Mouse (Mus musculus): ENCODE measurements at regions not wholly inside any gene's neighbourhood (a gene's known extent, or its start where the extent isn't known, plus 50 kb on each side); places are given as distances from the start of the nearest gene placed in this dataset.

DNA sequence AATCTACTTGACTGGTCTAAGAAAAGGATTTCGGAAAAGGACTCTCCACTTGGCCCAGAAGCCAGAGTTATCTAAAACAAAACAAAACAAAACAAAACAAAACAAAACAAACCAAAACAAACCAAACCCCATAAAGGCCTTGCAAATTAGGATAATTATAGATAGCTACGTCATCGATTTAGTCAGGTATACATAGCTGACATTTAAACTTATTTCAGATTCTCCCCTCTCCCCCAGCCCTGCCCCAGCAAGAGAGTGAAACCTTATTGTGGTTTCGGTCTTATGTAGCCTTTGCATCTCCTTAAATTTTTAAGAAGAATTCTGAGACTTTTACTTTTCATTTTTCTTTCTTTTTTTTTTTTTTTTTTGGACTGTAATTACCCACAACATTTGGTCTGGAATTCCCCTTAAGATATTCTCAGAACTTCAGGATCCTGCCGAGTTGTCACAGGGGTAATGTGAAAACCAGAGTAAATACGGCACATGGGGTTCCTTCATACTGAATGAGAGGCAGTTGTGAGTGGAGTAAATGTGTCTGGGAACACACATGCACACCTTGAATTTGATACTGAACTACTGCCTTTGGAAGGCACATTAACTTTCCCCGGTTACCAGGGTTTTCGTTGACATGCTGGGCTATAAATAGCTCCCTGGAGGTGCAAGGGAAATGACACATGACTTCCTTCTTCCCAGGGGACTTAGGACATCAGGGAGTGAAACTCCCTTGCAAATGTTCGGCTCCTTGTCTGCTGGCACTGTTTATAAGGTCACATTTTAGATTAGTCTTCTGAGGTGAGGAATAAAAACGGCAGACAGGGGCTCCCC is 94.8 kb upstream of the Rap1b start:
- no peak for DNase-seq (ENCODE audit: low read depth)

DNA sequence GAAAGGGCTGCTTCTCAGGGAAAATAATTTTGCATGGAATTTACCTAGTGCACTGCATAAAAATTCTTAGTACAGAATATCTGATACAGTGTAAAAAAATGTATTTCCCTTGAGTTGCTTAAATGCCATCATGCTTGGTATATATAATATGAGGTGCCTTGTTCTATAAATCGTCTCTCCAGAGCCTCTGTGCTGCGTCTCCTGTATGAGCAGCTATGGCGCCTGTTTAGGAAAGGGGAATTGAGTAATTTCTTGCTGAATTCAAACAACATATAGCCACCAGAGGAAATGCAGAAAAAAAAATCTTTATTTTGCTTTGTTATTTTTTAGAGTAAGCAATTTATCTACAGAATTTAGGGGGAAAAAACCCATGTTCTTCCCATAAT is 95.4 kb upstream of the Rap1b start:
- DNase-seq (ENCODE audit: low read depth), result no peak

DNA sequence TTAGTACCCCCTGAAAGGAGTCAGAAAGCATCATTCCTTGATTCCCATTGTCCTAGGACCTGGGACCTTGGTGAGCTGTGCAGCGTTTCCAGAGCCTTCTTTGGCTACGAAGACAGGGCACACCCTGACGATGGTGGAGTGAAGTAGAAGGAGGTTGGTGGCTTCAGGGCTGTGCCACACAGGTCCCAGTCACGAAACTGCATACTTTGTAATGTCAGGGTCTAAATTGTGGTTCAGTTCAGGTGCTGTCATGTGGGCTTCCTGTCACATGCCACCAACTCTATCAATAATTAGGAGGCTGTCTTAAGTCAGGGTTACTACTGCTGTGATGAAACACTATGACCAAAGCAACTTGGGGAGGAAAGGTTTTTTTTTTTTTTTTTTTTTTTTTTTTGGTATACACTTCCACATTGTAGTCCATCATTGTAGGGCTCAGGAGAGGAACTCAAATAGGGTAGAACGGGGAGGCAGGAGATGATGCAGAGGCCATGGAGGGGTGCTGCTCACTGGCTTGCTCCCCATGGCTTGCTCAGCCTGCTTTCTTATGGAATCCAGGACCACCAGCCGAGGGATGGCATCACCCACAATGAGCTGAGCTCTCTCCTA is 98.0 kb upstream of the Rap1b start:
- DNase-seq (ENCODE audit: low read depth), result no peak

DNA sequence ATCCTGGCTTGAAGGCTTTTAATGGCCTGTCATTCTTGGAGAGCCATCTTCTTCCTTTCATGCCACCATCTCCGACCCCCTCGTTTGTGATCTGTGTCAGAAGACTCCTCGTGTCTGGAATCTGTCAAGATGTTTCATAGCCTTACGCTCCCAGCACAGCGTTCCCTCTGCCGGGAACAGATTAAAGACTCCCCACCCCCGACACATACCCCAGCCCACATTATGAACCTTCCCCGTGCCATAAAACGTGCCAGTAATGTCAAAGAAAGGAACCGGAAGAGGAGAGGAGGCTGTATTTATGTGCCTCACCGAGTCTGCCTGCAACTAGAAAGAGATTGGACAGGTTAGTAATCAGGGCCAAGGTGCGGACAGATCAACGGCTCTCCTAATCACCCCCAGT is 101.4 kb upstream of the Rap1b start:
- no peak for DNase-seq (ENCODE audit: low read depth)

DNA sequence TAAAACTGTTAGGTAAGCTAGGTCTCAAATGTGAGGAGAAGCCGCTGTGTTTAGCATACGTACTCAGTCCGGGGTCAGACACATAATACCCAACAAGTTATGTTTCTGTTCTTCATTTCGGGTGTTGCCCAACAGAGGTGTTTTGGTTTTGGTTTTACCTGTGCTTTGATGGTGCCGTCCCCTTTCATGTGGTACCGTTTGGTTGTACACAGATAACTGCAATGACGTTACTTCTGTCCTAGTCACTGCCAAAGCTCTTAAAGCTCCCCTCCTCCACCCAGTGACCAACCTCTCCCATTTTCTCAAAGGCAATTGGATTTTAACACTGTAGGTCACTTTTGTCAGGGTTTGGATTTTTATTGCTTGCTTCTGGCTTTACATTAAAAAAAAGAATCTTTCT is 102.1 kb upstream of the Rap1b start:
- DNase-seq (ENCODE audit: low read depth), result no peak

DNA sequence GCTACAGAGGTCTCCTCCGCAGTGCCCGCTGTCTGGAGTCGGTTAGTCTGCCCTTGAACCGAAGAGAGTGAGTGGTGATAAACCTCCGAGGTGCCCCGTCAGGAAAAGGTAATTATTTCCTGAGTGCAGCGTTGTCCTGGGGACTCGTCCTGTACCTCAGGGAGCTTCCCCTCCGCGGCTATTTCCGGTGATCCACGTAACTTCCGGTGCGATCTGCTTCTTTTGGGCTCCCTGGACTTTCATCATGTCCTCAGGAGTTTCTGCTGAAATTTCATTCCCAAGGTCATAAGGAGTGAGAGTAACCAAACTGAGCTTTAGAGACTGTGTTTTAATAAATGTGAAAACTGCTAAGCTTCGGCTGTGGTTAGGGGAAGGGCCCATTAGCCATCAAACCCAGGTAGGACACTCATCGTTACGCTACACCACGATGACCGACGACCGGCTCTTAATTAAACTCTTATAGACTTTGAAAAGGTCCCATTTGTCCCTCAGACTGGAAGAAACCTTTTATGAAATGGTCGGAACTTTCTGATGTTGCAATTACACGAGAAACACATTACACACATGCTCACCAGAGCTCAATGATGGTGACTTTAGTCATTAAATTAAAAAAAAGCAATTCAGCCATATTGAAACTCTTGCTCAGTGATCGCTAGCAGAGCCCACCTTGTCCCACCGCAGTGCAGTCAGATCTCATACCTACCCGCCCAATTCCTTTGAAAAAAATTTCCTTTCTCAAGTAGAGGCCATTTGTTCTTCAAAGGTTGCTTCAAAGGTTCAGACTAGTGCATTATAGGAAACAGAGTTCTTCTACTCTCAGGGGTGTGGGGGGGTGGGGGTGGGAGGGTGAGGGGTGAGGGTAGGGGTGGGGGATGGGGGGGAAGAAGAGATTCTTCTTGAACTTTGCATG is 106.5 kb upstream of the Rap1b start:
- DNase-seq (ENCODE audit: low read depth), result no peak

DNA sequence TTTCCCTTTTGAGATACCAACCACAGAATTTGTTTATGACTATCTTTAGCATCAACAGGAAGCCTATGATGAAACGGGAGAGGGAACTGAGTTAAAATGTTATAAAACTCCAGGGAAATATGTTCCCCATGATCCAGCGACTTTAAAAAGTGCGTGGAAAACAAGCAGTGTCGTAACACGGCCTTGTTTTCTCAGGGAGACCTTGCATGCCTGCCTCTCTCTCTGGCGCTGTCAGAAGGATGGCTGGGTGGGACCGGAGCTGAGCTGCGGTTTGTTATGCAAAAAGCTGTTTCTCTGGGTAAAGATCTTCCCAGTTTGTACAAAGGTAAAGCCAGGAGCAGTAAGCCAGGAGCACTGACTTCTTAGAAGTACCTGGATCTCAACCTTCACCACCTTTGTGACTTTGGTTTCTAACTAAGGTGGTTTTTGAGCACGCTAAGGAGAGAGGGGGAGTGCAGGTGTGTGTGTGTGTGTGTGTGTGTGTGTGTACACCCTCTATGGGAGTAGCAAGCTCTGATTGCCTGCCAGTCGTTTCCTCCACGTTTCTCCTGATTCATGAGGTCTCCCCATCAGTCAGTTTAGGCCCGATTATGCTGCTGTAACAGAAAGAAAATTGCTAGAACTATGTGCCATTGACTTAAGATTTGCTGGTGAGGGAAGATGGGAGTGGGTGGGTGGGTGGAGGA is 107.3 kb upstream of the Rap1b start:
- no peak for DNase-seq (ENCODE audit: low read depth)

DNA sequence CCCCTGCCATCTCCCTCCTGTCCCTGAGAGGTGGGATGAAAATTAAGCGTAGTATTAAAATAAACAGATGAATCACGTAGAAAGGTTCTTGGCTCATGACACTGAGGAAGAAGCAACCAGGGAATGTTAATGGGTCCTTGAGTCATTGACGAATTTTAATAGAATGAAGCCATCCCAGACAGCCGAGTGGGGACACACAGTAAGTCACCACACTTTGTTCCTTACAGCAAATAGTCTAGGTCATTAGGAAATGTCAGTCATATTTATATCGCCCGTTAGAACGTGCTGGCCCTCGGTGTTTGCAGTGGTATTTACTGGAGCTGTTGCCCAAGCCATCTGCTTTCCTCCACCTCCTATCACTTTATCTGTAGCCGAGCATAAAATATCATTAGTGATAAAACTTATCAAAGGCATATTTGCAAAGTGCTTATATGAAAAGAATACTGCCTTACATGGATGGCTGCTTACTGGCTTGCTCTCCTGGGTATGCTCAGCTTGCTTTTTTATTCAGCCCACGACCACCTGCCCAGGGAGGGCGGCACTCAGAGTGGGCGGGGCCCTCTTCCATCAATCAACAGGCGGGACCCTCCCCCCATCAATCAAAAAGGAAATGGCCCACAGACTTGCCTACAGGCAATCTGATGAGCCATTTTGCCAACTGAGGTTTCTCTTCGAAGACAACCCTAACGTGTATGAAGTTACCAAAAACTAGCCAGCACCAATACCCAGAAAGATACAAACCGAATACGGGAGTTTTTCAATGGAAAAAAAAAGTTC is 110.5 kb upstream of the Rap1b start:
- no peak for DNase-seq (ENCODE audit: low read depth)

DNA sequence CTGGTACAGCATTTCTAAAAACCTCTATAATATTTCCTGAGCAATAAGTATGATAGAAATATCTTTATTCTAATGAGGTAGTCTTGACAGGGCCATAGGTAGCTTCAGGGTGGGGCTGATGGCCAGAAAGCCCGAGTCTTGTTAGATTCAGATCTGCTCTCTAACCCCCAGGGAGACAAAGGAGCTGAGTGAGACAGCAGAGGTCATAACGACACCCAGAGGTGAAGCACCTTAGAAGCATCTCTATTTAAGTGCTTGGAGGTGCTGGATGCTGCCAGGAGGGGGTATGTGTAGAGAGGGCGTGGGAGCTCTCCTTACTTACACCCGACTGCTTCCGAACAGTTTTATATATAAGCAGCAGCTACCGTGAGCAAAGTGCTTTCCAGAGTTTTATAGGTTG is 128.9 kb upstream of the Rap1b start:
- no peak for DNase-seq (ENCODE audit: low read depth)

DNA sequence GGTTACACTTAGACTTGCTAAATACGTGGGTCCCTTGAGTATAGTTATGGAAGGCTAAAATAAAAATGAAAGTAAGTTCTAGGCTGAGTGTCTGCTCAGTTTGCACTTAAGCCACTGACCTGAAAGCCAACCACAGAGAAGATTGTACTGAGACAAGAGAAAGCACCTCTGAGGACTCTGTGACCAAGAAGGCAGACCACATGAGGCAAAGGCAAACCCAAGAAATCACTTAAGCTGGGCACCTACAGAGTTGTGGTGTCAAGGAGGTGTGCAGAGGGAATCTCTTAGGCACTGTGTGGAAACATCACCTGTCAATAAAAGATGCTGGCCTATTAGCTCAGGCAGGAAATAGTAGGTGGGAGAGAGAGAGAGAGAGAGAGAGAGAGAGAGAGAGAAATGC is 129.6 kb upstream of the Rap1b start:
- no peak for DNase-seq (ENCODE audit: low read depth)

DNA sequence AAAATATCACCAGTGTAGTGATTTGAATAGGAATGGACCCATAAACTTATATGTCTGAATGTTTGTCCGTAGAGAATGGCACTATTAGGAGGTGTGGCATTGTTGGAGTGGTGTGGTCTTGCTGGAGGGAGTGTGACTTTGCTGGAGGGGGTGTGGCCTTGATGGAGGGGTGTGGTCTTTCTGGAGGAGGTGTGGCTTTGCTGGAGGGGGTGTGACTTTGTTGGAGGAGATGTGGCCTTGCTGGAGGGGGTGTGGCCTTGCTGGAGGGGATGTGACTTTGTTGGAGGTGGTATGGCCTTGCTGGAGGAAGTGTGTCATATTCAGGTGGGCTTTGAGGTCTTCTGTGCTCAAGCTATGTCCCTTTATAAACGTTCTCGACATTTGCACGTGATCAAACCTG is 133.3 kb upstream of the Rap1b start:
- no peak for DNase-seq (ENCODE audit: low read depth)

DNA sequence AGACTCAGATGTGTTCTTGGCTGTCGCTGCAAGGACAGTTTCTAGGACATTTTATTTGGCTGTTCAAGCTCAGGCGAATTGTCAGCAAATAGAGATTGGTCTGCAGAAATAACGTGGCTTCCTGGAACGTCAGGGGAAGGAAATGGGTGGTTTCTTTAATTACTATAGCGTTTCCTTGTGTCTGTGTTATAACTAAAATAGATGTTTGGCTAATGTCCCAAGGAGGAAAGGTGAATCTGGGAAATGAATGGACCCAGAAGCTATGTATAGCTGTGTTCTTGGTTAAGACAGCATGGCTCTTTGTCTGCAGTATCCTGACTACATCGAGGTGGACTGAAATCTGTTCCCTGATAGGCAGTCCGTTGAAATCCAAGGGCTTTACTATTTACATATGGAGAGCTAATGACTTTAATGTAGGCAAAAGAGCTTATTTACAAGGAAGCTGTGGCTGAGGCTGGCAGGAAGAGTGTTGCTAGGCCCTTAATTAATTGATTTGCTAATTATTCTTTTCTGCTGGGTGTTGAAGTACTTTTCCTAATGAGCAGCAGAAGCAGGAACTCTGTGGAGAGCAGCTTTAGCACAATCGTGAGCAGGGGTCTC is 136.9 kb upstream of the Rap1b start:
- no peak for DNase-seq (ENCODE audit: low read depth)

DNA sequence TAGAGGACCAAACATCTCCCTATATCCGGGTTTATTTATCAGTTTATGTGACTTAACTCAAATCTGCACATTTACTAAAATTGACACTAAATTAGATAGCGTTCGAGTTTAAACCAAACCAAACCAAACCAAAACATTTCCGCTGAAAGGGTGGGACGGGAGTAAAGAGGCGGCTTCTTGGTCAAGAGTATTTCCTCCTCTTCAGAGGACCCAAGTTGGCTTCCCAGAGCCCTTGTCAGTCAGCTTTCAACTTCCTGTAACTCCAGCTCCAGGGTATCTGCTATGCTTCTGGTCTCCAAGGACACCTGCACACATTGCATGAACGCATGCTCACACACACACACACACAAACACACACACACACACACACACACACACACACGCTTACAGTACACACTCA is 137.4 kb upstream of the Rap1b start:
- DNase-seq (ENCODE audit: low read depth), result no peak

DNA sequence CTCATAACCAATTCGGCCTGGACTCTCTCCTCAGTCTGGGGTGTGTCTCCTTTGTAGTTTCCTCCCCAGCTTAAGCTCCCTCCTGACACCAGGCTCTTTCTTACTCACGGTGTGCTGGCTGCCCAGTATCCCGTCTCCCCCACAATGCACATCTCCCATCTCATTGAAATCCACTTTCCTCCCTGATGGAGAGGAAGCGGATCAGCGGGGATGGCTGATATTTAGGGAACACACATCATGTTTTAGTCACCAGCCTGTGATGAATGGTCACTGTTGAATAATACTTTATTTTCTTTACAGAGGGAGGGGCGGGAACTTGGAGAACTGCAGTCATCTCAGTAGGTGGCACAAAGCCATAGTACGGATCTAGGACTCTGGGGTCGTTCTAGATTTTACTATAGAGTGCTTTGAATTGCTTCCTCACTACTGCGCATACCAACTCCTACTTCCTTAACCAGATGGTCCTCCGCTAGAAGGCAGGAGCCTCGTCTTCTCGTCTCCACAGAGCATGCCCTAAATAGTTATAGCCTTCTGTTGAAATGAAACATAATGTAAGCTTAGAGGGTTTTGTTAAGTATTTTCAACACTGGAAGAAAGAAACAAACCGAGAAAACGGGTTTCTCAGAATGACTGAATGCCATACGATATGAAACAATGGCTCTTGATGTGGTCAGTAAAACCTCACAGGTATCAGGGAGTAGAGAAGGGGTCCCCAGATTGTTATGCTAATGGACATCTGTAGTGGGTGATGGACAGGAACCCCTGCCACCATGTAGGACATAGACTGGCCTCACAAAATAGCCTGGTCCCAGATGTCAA is 139.2 kb upstream of the Rap1b start:
- no peak for DNase-seq (ENCODE audit: low read depth)

DNA sequence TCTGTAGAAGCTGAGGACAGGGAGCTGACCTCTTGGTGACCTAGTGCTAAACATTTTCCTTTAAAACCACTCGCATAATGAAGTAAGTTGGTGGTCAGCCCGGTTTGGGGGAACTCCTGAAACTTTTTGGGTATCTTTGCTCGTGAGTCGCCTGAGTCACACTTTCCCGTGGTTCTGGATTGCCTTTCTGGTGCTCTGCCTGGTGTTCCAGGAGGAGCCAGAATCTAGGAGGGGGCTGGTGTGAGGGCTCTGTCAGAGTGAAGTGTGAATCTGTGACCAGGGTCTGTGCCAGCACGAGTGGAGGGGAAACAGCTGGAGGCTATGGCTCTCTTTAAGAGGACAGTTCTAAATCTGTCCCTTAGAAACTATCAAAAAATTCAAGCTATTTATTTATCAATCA is 141.8 kb upstream of the Rap1b start:
- DNase-seq (ENCODE audit: low read depth), result no peak

DNA sequence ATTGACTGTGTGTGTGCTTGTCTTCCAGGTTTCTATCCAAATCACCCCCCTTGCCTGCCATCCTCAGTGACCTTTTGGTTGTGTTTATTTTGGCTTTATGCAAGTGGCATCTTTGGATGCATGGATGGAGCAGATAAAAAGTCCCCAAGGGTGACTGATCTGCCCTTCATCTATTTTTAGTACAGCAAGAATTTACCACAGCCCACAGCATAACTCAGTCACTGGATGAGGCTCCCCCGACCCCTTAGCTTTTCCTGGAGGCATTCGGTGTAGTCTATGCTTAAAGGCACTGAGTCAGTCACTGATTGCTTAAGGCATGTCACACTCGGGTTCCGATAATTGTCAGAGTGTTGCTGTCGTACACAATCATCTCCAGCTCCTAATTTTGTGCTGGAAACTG is 142.2 kb upstream of the Rap1b start:
- no peak for DNase-seq (ENCODE audit: low read depth)

DNA sequence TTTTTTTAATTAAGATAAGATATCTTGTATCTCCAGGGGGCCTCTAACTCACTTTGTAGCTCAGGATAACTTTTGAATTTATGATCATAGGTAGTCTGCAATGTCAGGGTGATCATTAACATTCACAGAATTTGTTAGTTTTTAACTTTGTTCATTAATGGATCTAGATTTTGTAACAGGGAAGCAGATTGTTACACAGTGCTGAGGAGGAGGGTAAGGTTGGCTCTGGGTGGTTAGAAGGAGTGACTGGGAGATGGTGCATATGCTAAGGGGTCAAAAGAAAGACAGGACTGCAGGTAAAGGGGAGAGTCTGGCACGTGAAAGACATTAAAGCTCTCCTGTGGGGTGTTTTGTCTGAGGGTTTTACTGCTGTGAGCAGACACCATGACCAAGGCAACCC is 145.3 kb upstream of the Rap1b start:
- no peak for DNase-seq (ENCODE audit: low read depth)

DNA sequence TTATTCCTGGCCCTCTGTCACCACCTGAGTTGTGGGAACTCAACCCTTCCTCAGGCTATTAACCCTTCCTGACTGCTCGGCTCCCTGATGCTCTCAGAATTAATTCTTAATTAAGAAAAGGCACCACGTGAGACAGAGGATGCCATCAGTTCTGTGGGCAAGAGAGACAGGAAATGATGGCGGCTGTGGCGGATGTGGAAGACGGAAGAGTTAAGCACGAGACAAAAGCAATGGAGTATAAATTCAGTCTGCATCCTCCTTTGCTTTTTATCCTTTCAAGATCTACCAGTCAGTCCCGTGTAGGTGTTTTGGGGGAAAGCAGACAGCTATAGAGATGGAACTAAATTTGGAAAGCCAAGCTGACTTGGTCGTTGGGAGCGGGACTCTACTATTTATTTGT is 146.5 kb upstream of the Rap1b start:
- no peak for DNase-seq (ENCODE audit: low read depth)

DNA sequence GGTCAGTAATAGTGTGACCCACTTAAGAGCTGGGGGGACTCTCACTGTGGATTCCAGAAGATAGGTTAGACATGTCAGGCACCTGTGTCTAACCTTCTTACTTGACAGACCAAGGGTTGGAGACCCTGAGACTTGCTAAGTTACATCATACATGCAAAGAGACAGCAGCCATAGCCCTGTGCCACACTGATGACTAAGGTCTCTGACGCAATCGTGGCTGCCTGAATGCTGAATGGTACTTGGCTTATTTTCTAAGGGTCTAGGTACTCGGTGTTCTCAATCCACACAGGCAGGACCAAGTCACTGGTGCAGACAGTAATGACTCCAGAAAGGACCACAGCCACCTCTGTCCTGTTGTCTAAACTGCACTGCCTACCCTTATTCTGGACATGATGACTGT is 147.8 kb upstream of the Mdm1 start:
- DNase-seq (ENCODE audit: low read depth), result no peak

DNA sequence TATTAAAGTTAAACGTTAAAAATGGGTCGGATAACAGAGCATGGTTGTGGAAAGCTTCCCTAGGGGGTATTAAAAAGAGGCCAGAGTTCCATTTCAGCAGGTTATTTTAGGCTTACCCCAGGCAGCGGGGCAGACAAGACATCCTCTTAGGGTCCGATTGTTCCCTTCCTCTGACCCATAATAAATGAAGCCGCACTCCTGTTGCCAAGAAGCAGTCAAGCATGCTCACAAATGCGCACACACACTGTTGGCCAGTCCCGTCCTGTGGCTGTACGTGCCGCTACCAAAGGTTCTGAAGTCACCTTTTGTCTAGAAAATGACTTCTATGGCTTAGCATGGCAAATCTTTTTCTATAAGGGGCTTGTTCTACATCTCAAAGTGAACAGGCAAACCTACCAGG is 146.8 kb upstream of the Mdm1 start:
- no peak for DNase-seq (ENCODE audit: low read depth)

Measured in c-Kit-positive CD71-negative TER-119-negative erythroid progenitor cells, embryonic 14.5 days (primary cell).